Comparison of ENCODE assay signal across 9 mouse cellular contexts in genomic region chr6:97250966-97251365, GRCm38 (mm10). TPM values are rescaled to one million over a fixed set of nuclear protein-coding genes. Genes with fewer than 3 reads are reported as not detected.
DNase-seq lines count a peak whose midpoint lies in the region; ATAC-seq and TF ChIP-seq lines count a peak whose summit lies in the region.
"Had no signal": no experiment of that assay in that cellular context is flagged by ENCODE, and none has a peak within 500 bp of the region (broad histone marks: within the 10 kb centered on the region; RNA-seq: fewer than 3 reads in every experiment).

No protein-coding gene starts in this region.

- no peaks in the 10 kb centered on the region for H3K36me3 ChIP-seq in midbrain, embryonic 10.5 days
- no peaks in the 10 kb centered on the region for H3K36me3 ChIP-seq in midbrain, embryonic 13.5 days
- peaks cover 17% of the 10 kb centered on the region for H3K36me3 ChIP-seq in heart, embryonic 14.5 days (ENCODE audit: control insufficient read depth, insufficient read depth, low read length)
- H3K36me3 ChIP-seq in midbrain, postnatal 0 days (ENCODE audit: insufficient read depth, low read length), result no peaks in the 10 kb centered on the region
- H3K36me3 ChIP-seq: embryonic facial prominence, embryonic 15.5 days had no signal

- H3K4me1 ChIP-seq in midbrain, embryonic 10.5 days, result no peaks in the 10 kb centered on the region
- no peaks in the 10 kb centered on the region for H3K4me1 ChIP-seq in midbrain, embryonic 13.5 days (replicated peaks)
- H3K4me1 ChIP-seq in heart, embryonic 14.5 days (ENCODE audit: control insufficient read depth in 2 of 2, insufficient read depth in 2 of 2, low read length in 2 of 2), result peaks cover 3 to 5% of the 10 kb centered on the region in 2 experiments; a peak in 3 of 4 replicates
- H3K4me1 ChIP-seq in midbrain, postnatal 0 days (ENCODE audit: insufficient read depth, low read length), result no peaks in the 10 kb centered on the region
- H3K4me1 ChIP-seq: embryonic facial prominence, embryonic 15.5 days had no signal

- no peaks in the 10 kb centered on the region for H3K27me3 ChIP-seq in midbrain, embryonic 10.5 days (ENCODE audit: low read depth, poor library complexity, severe bottlenecking)
- no peaks in the 10 kb centered on the region for H3K27me3 ChIP-seq in midbrain, embryonic 13.5 days
- no peaks in the 10 kb centered on the region for H3K27me3 ChIP-seq in heart, embryonic 14.5 days (ENCODE audit: control insufficient read depth, insufficient read depth, low read length)
- no peaks in the 10 kb centered on the region for H3K27me3 ChIP-seq in midbrain, postnatal 0 days (ENCODE audit: insufficient read depth, low read length)
- H3K27me3 ChIP-seq: embryonic facial prominence, embryonic 15.5 days had no signal

- no peak for ATAC-seq in midbrain, embryonic 13.5 days
- no peak for ATAC-seq in heart, embryonic 14.5 days (ENCODE audit: insufficient number of reproducible peaks, insufficient read depth, low FRiP score, low read depth)
- no peak for ATAC-seq in midbrain, postnatal 0 days (ENCODE audit: low FRiP score)

- H3K27ac ChIP-seq in midbrain, embryonic 10.5 days (replicated peaks), result no peak overlapping the region
- no peak overlapping the region for H3K27ac ChIP-seq in midbrain, embryonic 13.5 days
- no peak overlapping the region; a peak in 1 of 4 replicates for H3K27ac ChIP-seq in heart, embryonic 14.5 days (replicated peaks in 1 of 2; ENCODE audit: control insufficient read depth in 1 of 2, insufficient read depth in 1 of 2, low read depth in 2 of 2, low read length in 2 of 2)
- no peak overlapping the region for H3K27ac ChIP-seq in midbrain, postnatal 0 days (ENCODE audit: low read depth, low read length)
- H3K27ac ChIP-seq: embryonic facial prominence, embryonic 15.5 days had no signal

- no peak overlapping the region for H3K4me3 ChIP-seq in midbrain, embryonic 10.5 days
- H3K4me3 ChIP-seq in midbrain, embryonic 13.5 days (replicated peaks), result no peak overlapping the region
- H3K4me3 ChIP-seq in heart, embryonic 14.5 days (ENCODE audit: control insufficient read depth in 1 of 2, insufficient read depth in 1 of 2, low read depth in 1 of 2, low read length in 2 of 2), result peak overlapping the region; percentile 3 to 45; a peak in 3 of 4 replicates
- H3K4me3 ChIP-seq in midbrain, postnatal 0 days (ENCODE audit: low read depth, low read length), result no peak overlapping the region
- H3K4me3 ChIP-seq: embryonic facial prominence, embryonic 15.5 days had no signal

- H3K4me2 ChIP-seq in midbrain, embryonic 13.5 days (replicated peaks), result no peak overlapping the region
- H3K4me2 ChIP-seq in heart, embryonic 14.5 days (ENCODE audit: low read length), result peak overlapping the region; percentile 64
- no peak overlapping the region for H3K4me2 ChIP-seq in midbrain, postnatal 0 days (ENCODE audit: low read depth, low read length, poor library complexity, severe bottlenecking)
- H3K4me2 ChIP-seq: embryonic facial prominence, embryonic 15.5 days had no signal

- WGBS in midbrain, embryonic 10.5 days, result 51% methylated on average over 6 of the region's 6 CpGs
- 49% methylated on average over 6 of the region's 6 CpGs for WGBS in midbrain, embryonic 13.5 days
- 21% methylated on average over 6 of the region's 6 CpGs for WGBS in heart, embryonic 14.5 days
- 53% methylated on average over 6 of the region's 6 CpGs for WGBS in midbrain, postnatal 0 days

- DNase-seq in midbrain, embryonic 10.5 days (ENCODE audit: low spot score), result peak; percentile 34
- peak; percentile 26 for DNase-seq in WW6 (ENCODE audit: low read depth, low spot score)
- peak; percentile 76 for DNase-seq in embryo, embryonic 10 days (ENCODE audit: low spot score)
- DNase-seq in layer of hippocampus, postnatal 10 days (ENCODE audit: low spot score in 2 of 2), result peak; percentile 56 to 69
- peak; percentile 59 for DNase-seq in midbrain, postnatal 0 days (ENCODE audit: low spot score)
- peak; percentile 77 for DNase-seq in thymus, postnatal 0 days (ENCODE audit: low spot score)

- TF ChIP-seq CTCF in midbrain, postnatal 0 days (IDR thresholded peaks at IDR 0.05), result peak; percentile 78

- no peak overlapping the region for H3K9ac ChIP-seq in midbrain, embryonic 13.5 days (replicated peaks)
- peak overlapping the region; percentile 71; the same call in 1 of the 2 replicates for H3K9ac ChIP-seq in heart, embryonic 14.5 days (ENCODE audit: low read length)
- no peak overlapping the region for H3K9ac ChIP-seq in midbrain, postnatal 0 days (replicated peaks; ENCODE audit: low read length, poor library complexity, severe bottlenecking)
- H3K9ac ChIP-seq: embryonic facial prominence, embryonic 15.5 days had no signal

- no peaks in the 10 kb centered on the region for H3K9me3 ChIP-seq in midbrain, embryonic 10.5 days (replicated peaks)
- no peaks in the 10 kb centered on the region for H3K9me3 ChIP-seq in midbrain, embryonic 13.5 days
- H3K9me3 ChIP-seq in heart, embryonic 14.5 days (ENCODE audit: control insufficient read depth, low read length), result no peaks in the 10 kb centered on the region
- no peaks in the 10 kb centered on the region for H3K9me3 ChIP-seq in midbrain, postnatal 0 days (ENCODE audit: low read length)
- H3K9me3 ChIP-seq: embryonic facial prominence, embryonic 15.5 days had no signal

RNA-seq across cellular contexts. Expression of gene Lmod3, which starts 1.6 kb away (rescaled TPM):
- not detected in 2 replicates for polyA plus RNA-seq in midbrain, embryonic 10.5 days (2016; fragmentation: Nextera tagmentation; extraction: Ambion mirVana)
- 0.07 TPM in 1 of 2 replicates, not detected in the other for polyA plus RNA-seq in midbrain, embryonic 13.5 days (2015; fragmentation: Nextera tagmentation; extraction: Ambion mirVana)
- 21.7 and 23.0 TPM in 2 replicates for polyA plus RNA-seq in heart, embryonic 14.5 days (2014; fragmentation: Nextera tagmentation; extraction: Ambion mirVana)
- total RNA-seq in layer of hippocampus, postnatal 10 days (2021), result under 1 TPM in 1 of 2 experiments, not detected in 1; 0.16 TPM
- not detected in 2 replicates for total RNA-seq in midbrain, postnatal 0 days (2014; rRNA removed)
- polyA plus RNA-seq in midbrain, postnatal 0 days (2015; fragmentation: Nextera tagmentation; extraction: Ambion mirVana), result not detected in 2 replicates
- polyA plus RNA-seq in thymus, postnatal 0 days (2015; fragmentation: Nextera tagmentation; extraction: Ambion mirVana), result 0.13 and 0.18 TPM in 2 replicates

RNA-seq across cellular contexts. Expression of gene Arl6ip5, which starts 40.5 kb away (rescaled TPM):
- polyA plus RNA-seq in midbrain, embryonic 10.5 days (2016; fragmentation: Nextera tagmentation; extraction: Ambion mirVana), result 40.0 and 48.7 TPM in 2 replicates
- 113 and 114 TPM in 2 replicates for polyA plus RNA-seq in midbrain, embryonic 13.5 days (2015; fragmentation: Nextera tagmentation; extraction: Ambion mirVana)
- polyA plus RNA-seq in heart, embryonic 14.5 days (2014; fragmentation: Nextera tagmentation; extraction: Ambion mirVana), result 57.9 and 65.1 TPM in 2 replicates
- total RNA-seq in layer of hippocampus, postnatal 10 days (2021), result 100 to 1,000 TPM; 128 to 152 TPM
- 115 and 118 TPM in 2 replicates for total RNA-seq in midbrain, postnatal 0 days (2014; rRNA removed)
- 151 and 153 TPM in 2 replicates for polyA plus RNA-seq in midbrain, postnatal 0 days (2015; fragmentation: Nextera tagmentation; extraction: Ambion mirVana)
- polyA plus RNA-seq in thymus, postnatal 0 days (2015; fragmentation: Nextera tagmentation; extraction: Ambion mirVana), result 105 and 112 TPM in 2 replicates

RNA-seq across cellular contexts. Expression of gene Uba3, which starts 45.5 kb away (rescaled TPM):
- polyA plus RNA-seq in midbrain, embryonic 10.5 days (2016; fragmentation: Nextera tagmentation; extraction: Ambion mirVana), result 85.0 and 85.6 TPM in 2 replicates
- polyA plus RNA-seq in midbrain, embryonic 13.5 days (2015; fragmentation: Nextera tagmentation; extraction: Ambion mirVana), result 92.7 and 96.8 TPM in 2 replicates
- 74.4 and 76.3 TPM in 2 replicates for polyA plus RNA-seq in heart, embryonic 14.5 days (2014; fragmentation: Nextera tagmentation; extraction: Ambion mirVana)
- total RNA-seq in layer of hippocampus, postnatal 10 days (2021), result 10 to 100 TPM; 65.5 to 68.5 TPM
- total RNA-seq in midbrain, postnatal 0 days (2014; rRNA removed), result 54.5 and 68.1 TPM in 2 replicates
- 63.9 and 68.1 TPM in 2 replicates for polyA plus RNA-seq in midbrain, postnatal 0 days (2015; fragmentation: Nextera tagmentation; extraction: Ambion mirVana)
- 53.1 and 55.4 TPM in 2 replicates for polyA plus RNA-seq in thymus, postnatal 0 days (2015; fragmentation: Nextera tagmentation; extraction: Ambion mirVana)

Comparison
In these comparisons a context has a peak if more than half of its experiments do, and no peak if none do; other contexts are left out.
1. DNase-seq: peak in every context shown above with its lines; median percentile 77 in thymus, postnatal 0 days; 76 in embryo, embryonic 10 days; 62 in layer of hippocampus, postnatal 10 days; 59 in midbrain, postnatal 0 days; 34 in midbrain, embryonic 10.5 days; 26 in WW6.
2. H3K4me3 ChIP-seq: peak in heart, embryonic 14.5 days (2 of 2); none in midbrain, embryonic 10.5 days (single experiment), midbrain, embryonic 13.5 days (single experiment) and midbrain, postnatal 0 days (single experiment).
3. RNA of gene Lmod3, which starts 1.6 kb away (polyA plus RNA-seq): 21.7 to 23.0 TPM in heart, embryonic 14.5 days; 0.13 to 0.18 TPM in thymus, postnatal 0 days, 0.07 TPM in midbrain, embryonic 13.5 days, not detected in midbrain, postnatal 0 days and not detected in midbrain, embryonic 10.5 days; every median in the first group is over 10 times any median in the second.